Mouse (Mus musculus): ENCODE data around the gene Ugdh.

The Ugdh gene

DNA sequence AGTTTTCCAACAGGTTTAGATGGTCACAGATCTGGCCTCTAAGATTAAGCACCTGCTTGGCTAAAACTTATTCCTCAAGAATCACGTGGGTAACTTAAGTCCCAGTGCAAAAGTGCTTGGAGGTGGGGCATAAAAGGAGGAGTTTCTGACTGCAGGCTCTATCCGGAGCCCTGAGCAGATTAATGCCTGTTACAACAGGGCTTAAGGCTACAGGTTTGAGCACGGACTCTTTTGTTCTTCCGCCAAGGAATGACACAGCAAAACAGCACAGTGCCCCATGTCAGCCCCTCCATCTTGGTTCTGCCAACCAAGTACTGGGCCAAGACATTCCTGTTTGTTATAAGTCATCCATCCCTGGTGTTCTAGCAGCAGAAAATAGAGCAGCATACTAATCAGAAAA lies 7.4 kb downstream of the Ugdh start:
- no peak for DNase-seq

DNA sequence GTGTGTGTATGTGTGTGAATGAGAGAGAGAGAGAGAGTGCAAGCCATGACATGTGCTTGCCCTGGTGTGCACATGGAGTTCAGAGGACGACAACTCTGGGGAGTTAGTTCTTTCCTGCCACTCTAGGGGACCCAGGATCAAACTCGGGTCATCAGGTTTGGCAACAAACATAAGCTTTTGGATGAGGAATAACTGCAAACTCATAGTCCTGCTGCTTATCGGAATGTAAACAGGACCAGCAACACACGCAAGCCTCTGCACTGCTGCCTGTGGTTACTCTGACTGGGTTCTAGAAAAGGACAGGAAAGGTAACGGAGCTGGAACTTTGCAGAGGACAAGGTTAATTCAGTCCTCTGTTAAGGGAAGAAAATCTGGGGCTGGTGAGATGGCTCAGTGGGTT lies 10.5 kb downstream of the Ugdh start:
- no peak for DNase-seq

DNA sequence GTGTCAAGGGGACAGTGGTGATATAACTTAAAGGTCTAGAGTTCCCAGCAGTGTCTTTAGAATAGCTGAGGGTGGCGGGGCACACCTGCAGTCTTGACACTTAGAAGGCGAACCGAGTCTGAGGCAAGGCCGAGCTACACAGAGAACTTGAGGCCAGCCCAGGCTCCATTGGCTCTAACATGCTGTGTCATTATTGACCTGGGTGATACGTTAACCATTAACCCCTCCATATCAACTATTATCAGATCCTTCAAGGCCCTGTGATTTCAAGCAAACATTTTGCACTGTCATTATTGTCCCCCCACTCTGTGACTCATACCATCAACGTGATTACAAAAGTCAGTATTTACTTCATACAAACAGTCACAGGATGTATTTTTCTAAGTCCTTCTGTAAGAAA lies 11.5 kb downstream of the Ugdh start:
- peak; percentile 35 for DNase-seq

DNA sequence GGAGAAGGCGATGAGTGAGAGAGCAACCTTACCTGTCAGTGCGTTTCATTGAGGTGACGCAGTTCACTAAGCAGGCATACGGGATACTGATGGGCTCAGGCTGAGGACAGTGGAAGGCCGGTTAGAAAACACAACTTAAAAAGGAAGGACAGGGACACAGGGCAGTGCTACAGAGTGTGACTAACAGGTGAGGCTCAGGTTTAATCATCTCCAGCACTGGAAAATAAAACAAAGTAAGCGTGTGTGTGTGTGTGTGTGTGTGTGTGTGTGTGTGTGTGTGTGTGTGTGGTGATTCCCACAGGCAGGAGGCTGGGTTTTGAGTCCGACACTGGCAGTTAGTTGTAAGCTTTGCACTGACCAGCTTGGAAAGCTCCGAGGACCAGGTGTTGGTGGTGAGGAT lies 12.9 kb downstream of the Ugdh start:
- peak; percentile 47 for DNase-seq

DNA sequence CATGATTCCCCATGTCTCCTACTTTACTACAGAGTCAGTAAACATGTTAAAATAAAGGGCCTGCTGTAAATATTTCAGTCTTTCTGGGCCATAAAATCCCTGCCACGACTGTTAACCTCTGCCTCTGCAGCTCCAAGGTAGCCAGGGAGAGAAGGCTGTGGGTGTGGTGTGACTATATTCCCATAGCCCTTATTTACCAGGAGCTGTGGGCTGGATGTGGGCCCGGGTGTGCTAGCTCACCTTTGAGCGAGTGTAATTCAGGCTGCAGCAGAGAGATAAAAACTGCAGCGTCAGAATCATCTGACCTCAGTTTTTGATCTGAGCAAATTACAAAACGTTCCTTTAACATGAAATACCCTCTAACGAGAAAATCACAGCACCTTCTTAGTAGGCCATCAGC lies 14.9 kb downstream of the Ugdh start:
- peak; percentile 21 for DNase-seq

DNA sequence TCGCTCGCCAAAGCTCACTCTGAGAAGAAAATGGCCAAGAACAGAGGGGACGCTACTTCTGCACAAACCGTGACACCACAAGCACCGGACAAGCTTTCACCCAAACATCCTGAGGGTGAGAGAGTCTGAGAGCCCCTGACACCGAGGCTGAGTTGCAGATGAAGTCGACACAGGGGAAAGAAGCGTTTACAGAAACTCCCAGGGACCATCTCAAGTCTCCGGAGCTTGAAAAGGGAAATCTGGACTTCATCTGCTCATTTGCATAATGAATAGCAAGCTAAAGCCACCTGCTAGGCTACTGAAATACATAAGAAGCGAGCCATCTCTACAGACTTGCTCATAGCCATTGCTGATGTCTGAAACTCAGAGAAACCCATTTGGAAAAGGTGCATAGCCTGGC lies 16.6 kb downstream of the Ugdh start:
- DNase-seq: no peak

DNA sequence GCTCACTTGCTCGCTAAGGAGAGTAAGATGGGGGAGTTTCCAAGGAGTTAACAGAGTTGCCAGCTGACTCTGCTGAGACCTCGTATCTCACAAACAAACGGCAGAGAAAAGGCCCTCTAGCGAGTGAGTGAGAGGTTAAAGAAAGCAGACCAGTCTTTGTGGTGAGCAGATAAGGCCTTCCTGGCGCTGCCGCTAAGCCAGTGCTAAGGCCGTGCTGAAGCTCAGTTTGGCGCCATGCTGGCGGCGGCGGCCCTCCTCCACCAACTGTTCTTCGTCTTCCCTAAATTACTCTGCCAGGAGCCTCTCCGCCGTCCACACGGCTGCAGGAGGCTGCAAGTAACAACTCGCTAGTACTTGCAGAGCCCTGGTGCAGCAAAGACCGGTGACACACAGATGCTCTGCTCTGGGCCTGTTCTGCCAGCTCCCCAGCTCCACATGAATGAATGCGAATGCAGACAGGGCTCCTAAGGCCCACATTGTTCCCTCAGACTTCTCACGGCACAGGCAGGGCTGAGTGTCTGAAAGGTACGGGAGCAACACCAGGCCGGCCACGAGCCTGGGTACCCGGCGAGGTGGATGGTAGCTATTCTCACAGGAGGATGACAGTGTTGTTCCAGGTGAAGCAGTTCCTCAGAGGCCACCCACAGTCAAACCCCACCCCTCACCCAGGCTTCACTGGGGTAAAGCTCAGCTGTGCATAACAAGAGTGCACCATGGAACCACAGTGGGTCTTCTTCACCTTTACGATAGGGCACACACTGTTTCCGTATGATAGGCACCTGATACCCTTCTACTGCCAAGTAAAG lies 19.9 kb downstream of the Ugdh start:
- peak; percentile 19 for DNase-seq

DNA sequence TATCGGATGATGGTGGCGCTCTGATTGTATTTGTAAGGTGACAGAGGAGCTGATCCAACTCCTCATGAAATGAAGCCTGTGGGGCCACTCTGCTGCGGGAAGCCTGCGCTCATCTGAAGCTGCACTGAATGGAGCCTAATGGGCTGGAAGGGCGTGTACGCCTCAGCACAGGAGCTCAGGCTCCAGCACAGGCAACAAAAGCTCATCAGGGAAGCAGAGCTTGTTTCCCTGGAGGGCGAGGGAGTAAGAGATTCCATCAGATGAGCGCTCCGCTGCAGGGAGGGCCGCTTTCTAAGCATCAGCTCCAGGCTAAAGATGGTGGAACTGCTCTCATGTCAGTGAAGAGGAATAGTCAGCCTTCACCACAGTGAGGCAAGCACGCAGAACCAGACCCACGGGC lies 27.8 kb downstream of the Ugdh start:
- DNase-seq: no peak

DNA sequence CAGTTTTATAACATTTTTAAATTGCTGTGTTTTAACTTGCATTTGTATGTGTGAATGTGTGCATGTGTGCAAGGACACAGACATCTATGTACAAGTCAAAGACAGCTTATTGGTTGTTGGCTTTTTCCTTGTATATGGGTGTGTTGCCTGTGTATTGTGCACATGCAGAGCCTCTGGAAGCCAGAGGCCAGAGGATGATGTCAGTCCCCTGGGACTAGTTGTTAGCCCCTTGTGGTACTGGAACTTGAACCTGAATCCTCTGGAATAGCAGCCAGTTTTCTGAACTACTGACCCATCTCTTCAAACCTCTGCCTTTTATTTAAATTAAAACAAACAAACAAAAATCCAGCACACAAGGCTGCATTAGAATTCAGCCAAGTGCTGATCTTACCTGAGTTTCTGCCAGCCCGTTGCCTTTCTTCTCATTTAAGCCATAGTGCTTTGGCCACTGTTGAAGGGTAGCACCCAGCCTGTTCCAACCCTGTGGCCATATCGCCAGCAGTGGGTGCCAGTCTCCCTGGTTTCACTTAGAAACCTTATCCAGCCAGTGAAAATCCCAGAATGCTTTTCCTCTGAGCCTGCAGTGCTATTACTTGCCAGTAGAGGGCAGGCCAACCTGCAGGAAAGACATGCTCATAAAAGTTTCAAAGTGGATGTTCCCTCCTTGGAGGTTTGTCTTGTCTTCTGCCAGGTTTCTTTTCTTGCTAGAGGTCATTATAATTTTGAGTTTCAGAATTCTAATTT lies 34.3 kb downstream of the Ugdh start:
- peak; percentile 89 for DNase-seq

DNA sequence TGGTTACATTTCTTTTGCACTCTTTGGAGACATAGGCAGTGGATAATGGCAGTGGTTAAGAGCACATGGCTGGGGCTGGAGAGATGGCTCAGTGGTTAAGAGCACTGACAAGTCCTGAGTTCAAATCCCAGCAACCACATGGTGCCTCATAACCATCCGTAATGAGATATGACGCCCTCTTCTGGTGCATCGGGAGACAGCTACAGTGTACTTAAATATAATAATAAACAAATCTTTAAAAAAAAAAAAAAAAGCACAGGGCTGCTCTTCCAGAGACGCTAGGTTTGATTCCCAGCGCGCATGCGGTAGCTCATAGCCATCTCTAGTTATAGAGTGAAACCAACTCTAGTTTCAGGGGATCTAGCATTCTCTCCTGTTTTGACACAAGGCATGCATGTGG lies 41.3 kb downstream of the Ugdh start:
- no peak for DNase-seq

DNA sequence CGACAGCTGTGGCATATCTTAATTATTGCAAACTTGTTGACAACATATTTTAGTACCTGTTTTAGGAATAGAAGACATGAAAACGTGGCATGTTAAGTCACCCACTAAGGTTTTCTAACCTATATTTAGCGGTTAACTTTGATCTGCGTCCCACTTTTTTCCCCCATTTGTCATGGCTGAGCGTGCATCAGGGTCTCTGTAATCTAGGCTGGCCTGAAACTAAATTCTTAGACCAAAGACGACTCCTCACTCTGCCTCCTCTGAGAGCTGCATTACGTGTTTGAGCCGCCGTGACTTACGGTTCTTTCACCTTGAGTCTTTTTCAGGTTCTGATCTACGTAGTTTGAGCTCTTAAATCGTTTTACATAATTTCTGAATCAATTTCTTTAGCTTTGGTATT lies 44.0 kb downstream of the Ugdh start:
- no peak for DNase-seq

DNA sequence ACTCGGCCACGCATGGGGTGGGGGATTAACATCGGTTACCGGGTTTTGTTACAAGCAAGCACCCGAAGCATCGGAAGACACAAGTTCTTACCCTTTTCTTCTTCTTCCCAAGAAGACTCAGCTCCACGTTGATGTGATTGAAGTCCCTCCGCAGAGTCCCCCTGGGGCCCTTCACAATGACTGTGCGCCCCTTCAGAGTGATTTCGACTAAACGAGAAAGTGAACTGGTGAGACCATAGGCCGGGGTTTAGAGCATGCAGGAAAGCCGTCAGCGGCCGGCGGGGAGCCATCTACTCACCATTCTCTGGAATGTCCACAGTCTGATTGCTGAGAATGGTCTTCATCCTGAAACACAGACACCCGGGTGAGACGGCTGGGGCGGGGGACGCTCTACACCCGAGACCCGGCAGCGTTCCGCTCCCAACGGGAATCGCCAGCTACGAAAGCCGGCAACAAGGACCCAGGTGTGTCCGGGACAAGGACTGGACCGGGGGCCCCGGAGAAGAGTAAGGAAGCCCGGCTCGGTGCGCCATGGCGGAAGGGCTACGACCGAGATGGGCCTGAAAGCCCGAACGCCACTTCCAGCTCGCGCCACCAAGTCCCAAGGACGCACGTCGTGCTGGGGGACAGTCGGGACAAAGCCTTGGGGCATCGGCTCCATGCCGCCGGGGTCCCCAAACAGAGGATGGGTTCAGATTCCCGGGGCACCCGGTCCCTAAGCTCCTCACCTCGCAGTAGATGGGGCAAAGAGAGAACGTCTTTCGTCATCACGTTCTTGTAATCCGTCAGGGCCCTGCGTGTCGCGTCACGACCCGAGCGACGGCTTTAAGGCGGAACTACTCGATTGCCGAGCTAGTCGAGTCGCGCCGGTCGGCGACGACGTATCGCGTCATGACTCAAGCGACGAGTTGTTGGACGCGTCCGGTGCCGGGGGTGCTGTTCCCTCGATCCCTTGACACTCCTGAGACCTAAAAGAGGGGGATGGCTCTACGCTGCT lies 44.8 kb downstream of the Ugdh start, which contains the start of the genes Rpl9 and Lias:
Rpl9 (minus strand) TSS at position 797 of the 997 bp plus-strand sequence.
Lias (plus strand) TSS at position 850 of the 997 bp plus-strand sequence.
- peak; percentile 99 for DNase-seq

DNA sequence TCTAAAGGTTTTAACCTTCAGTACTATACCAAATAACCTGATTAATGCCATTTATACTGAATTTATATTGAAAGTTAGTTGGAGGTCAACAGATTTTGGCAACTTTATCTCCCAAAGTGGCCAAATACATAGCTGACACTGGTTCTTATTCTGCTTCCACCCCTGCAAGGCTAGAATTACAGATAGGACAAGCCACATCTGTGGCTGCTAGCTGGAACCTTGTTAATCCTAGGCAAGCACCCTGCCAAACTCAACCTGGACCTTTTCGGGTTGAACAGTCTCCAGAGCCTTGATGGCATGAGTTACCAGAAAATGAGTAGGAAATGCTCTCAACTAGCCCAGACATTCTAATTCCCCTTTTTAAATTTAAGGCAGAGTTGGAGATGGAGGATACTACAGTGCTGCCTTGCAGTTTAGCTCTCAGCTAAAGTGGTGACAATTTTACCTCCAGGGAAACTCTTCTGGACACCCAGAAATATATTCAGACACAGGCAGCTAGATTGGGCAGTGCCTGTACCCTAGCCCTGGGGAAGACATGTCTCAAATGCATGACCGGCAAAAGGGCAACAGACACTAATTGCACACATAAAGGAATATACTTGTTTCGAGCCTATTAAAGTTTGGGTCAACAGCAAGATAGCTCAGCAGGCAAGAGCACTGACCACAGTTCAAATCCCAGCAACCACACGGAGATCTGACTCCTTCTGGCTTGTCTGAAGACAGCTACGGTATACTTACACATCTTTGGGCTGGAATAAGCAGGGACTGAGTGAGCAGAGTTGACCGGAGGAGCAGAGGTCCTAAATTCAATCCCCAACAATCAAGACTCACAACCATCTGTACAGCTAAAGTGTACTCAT lies 48.5 kb downstream of the Ugdh start:
- no peak for DNase-seq

DNA sequence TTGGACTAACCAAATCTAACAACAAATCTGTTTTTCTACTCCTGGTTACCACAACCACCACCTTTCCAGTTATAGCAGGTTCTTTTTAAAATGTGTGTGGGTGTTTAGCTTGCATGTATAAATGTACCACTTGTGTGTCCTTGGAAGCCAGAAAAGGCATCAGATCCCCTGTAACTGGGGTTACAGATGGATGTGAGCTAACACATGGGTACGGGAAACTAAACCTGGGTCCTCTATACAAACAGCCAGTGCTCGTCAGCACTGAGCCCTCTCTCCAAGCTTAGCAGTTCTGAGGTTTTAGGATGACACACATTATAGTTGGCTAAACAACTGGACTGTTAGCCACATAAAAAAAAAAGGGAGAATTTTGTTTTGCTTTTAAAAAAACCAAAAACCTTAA lies 50.0 kb downstream of the Ugdh start:
- DNase-seq: no peak

DNA sequence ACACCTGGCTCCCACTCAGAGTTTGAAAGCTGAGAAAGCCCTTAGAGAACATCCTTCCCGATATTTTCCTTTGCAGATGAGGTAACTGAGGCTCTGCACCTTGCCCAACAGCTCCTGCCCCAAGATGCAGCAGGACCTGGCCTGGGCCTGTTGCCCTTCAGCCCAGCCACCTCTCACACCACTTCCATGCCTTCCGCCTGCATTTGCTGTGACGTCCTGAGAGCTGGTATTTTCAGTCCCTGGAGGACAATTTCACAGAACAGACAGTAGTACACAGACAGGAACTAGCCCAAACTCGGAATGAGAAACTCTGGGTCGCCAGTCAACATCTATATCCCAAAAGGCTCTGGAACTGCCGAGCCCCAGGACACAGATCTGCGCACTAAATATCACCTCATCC lies 61.0 kb downstream of the Ugdh start:
- DNase-seq: no peak

DNA sequence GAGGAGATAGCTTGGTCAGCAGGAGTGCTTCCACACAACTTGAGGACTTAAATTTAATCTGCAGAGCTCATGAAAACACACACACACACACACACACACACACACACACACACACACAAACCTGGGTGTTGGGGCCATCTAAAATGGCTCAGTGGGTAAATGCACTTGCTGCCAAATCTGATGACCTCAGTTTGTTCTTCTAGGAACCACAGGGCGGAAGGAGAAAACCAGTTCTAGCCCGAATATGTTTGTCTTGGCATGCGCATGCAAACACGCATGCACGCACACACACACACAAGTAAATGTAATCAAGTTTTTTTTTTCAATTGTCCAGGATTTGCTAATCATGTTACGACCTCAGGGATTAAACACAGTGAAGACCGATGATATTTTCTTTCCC lies 64.2 kb downstream of the Ugdh start:
- DNase-seq: peak; percentile 8

DNA sequence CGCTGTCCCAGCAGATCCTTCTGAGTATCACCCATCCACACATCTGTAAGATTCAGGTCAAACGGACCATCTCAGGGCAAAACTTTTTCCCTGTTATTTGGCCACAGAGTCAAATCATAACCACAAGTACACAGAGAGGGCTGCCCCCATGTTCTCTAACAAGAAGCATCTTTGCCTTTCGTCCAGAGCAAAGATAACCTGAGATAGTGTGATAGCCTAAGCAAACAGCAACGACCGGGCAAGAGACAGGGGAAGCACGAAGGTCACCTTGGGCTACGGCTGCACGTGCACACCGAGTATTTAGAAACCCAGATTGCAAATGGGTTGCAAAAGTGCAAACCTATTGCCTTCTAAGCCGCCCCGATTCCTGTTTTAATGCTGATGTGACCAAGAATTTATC lies 67.9 kb downstream of the Ugdh start:
- no peak for DNase-seq
